Mouse (Mus musculus) liver, embryonic 14 days (tissue): Measurements from ENCODE around the gene Ifi206. TPM values are rescaled to one million over a fixed set of nuclear protein-coding genes. Genes with fewer than 3 reads are reported as not detected.

Experiments
- polyA plus RNA-seq: library from polyadenylated mRNA; depleted of rRNA; stranded (reverse); fragments of >200 nt; gene quantifications from 2 replicates; pipeline ENCODE4 v1.2.3, GENCODE M21; 2012; rRNA removed

The Ifi206 gene
- 0.16 and 0.20 TPM in 2 replicates for polyA plus RNA-seq

DNA sequence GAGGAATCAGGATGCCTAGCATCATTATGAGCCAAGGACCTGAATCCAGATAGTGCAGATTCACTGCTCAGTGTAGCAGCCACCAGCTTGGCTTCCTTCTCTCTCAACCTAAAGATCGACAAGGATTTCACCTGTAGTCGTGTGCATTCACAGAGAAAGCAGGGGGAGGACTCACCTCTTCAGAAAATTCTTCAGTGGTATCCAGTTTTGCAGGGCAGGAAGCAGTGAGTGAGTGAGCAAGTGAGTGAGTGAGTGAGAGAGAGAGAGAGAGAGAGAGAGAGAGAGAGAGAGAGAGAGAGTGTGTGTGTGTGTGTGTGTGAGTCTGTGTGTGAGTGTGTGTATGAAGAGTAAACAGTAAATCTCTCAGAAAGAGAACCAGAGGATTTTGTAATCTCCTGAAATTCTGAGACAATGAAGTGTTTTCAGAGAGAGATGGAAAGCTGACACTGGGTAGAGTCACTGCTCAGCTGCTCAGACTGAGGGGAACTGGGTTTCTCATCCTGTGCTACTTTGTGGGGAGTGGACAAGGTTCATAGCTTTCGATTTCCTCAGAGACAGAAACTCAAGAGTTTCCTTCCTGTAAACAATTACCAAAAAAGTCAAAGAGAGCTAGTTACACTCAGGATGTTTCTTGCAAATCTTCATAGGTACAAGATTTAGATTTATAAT is at the start of gene Ifi206:
Gene Ifi206, minus strand, starts transcription at position 230 of the 669 bp plus-strand sequence.

DNA sequence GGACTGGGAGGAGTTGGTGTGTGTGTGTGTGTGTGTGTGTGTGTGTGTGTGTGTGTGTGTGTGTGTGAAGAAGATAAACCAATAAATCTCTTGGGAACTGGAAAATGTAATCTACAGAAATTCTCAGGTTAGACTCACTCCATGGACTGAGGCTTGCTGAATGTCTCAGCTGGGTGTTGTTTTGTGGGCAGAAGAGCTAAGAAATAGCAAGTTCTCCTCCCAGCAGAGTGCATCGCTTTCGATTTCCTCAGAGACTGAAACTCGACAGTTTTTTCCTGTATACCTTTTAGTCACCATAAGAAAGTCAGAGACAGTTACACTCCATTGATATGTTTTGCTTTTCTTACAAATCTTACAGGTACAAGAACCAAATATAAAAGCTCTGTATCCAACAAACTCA is 45.0 kb upstream of the Ifi206 start, which contains the start of gene Ifi214:
Gene Ifi214, minus strand, starts transcription at position 167 of the 400 bp plus-strand sequence.

Other genes starting within 250 kb of the Ifi206 start
- not detected in 2 replicates for gene Olfr418, start 225.0 kb downstream of the Ifi206 start, polyA plus RNA-seq
- gene Mptx2, start 213.3 kb downstream of the Ifi206 start, polyA plus RNA-seq, result not detected in 2 replicates
- 46.1 and 54.9 TPM in 2 replicates for gene Ackr1, start 157.3 kb downstream of the Ifi206 start, polyA plus RNA-seq
- 5.1 and 5.7 TPM in 2 replicates for gene Aim2, start 140.2 kb downstream of the Ifi206 start, polyA plus RNA-seq
- gene Cadm3, start 123.3 kb downstream of the Ifi206 start, polyA plus RNA-seq, result 0.29 and 0.35 TPM in 2 replicates
- 0.02 TPM in 1 of 2 replicates, not detected in the other for gene Ifi214, start 44.9 kb upstream of the Ifi206 start, polyA plus RNA-seq
- gene Ifi213, start 108.2 kb upstream of the Ifi206 start, polyA plus RNA-seq, result 0.15 and 0.21 TPM in 2 replicates
- 0.23 and 0.48 TPM in 2 replicates for gene Ifi209, start 139.9 kb upstream of the Ifi206 start, polyA plus RNA-seq
- 0.02 TPM in 1 of 2 replicates, not detected in the other for gene Ifi208, start 182.6 kb upstream of the Ifi206 start, polyA plus RNA-seq